Mouse (Mus musculus) thymus, postnatal 10 days (tissue): ENCODE results near the gene Gm17482.

ENCODE experiments used
- DNase-seq, 2 experiments: peaks; one replicate each; pipeline ENCODE4 v3.0.0; 2021; ENCODE audit warnings: low spot score in 2 of 2

The Gm17482 gene

GRCm38 (mm10) chr6:115291823-115292222, 64.7 kb downstream of the Gm17482 start:
- DNase-seq: no peak

DNA sequence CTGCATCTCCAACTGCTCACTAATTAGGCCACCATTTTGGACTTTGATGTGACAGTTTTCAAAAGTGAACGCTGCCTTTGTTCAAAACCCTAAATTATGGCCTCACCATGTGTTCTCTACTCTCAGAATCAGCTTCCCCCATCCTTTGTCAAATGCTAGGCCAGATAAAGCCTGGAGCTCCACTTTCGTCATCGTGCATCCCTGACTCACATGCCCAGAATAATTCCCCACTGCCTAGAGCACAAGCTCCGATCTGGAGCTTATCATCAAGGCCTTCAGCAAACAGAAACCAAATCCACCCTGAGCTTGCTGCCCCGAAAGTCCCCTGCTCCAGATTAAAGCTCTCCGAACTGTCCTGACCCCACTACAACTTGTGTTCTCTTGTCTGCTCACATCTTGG, 65.5 kb downstream of the Gm17482 start:
- no peak for DNase-seq

- no peak for DNase-seq
Measured at GRCm38 (mm10) chr6:115293877-115294276, 66.7 kb downstream of the Gm17482 start.

DNA sequence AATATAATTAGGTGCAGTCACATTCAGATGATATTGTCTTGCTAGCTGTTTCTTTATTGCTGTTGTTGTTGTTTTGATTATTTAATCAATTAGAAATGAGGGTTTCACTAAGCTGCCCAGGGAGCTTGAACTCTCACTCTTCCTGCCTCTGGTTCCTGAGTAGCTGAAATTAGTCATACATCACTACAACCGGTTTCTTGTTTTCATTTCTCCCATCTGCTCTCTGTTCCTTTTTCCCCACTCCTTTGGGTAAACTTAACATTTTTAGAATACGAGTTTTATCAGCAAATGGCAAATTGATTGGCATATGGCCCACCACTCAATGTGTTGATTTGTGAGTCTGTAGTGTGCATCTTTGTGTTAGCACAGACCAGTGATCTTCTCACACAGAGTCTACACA, 80.0 kb downstream of the Gm17482 start:
- no peak for DNase-seq
